Mouse (Mus musculus) thymus, postnatal 10 days (tissue): ENCODE results near the gene Pik3r6.

Source experiments
- DNase-seq, 2 experiments: peaks; one replicate each; pipeline ENCODE4 v3.0.0; 2021; ENCODE audit warnings: low spot score in 2 of 2

The Pik3r6 gene

GRCm38 (mm10) chr11:68488256-68488824, 14.5 kb upstream of the Pik3r6 start:
- no peak for DNase-seq

GRCm38 (mm10) chr11:68489236-68489635, 13.6 kb upstream of the Pik3r6 start:
- no peak for DNase-seq

- DNase-seq = no peak
Measured at GRCm38 (mm10) chr11:68492592-68492991, 10.2 kb upstream of the Pik3r6 start.

- no peak for DNase-seq
Measured at GRCm38 (mm10) chr11:68493760-68494159, 9.1 kb upstream of the Pik3r6 start.

- DNase-seq = no peak
Measured at GRCm38 (mm10) chr11:68497081-68497480, 5.7 kb upstream of the Pik3r6 start.

- DNase-seq = no peak
Measured at GRCm38 (mm10) chr11:68498517-68498916, 4.3 kb upstream of the Pik3r6 start.

GRCm38 (mm10) chr11:68498999-68499699, 3.7 kb upstream of the Pik3r6 start:
- DNase-seq = no peak

GRCm38 (mm10) chr11:68500949-68501350, 1.9 kb upstream of the Pik3r6 start:
- DNase-seq = no peak

- no peak for DNase-seq
Measured at GRCm38 (mm10) chr11:68502408-68502807, 411 bp upstream of the Pik3r6 start.

GRCm38 (mm10) chr11:68504913-68505312, 2.1 kb downstream of the Pik3r6 start:
- DNase-seq = no peak

GRCm38 (mm10) chr11:68507246-68507645, 4.4 kb downstream of the Pik3r6 start:
- DNase-seq = no peak

GRCm38 (mm10) chr11:68508619-68509018, 5.8 kb downstream of the Pik3r6 start:
- DNase-seq = no peak

GRCm38 (mm10) chr11:68509194-68509593, 6.4 kb downstream of the Pik3r6 start:
- DNase-seq = no peak

- no peak for DNase-seq
Measured at GRCm38 (mm10) chr11:68513969-68514368, 11.2 kb downstream of the Pik3r6 start.

- no peak for DNase-seq
Measured at GRCm38 (mm10) chr11:68519362-68519761, 16.5 kb downstream of the Pik3r6 start.

- no peak for DNase-seq
Measured at GRCm38 (mm10) chr11:68519815-68520214, 17.0 kb downstream of the Pik3r6 start.

- DNase-seq = no peak
Measured at GRCm38 (mm10) chr11:68520439-68520838, 17.6 kb downstream of the Pik3r6 start.

GRCm38 (mm10) chr11:68521352-68521751, 18.5 kb downstream of the Pik3r6 start:
- no peak for DNase-seq

GRCm38 (mm10) chr11:68526441-68526840, 23.6 kb downstream of the Pik3r6 start:
- no peak for DNase-seq

- peak; percentile 54 to 70 for DNase-seq
Measured at GRCm38 (mm10) chr11:68531066-68531806, 28.4 kb downstream of the Pik3r6 start.

GRCm38 (mm10) chr11:68531941-68532535, 29.2 kb downstream of the Pik3r6 start:
- no peak for DNase-seq

- no peak for DNase-seq
Measured at GRCm38 (mm10) chr11:68532773-68533172, 30.0 kb downstream of the Pik3r6 start.
